Mouse (Mus musculus): Measurements from ENCODE around the gene Il15ra.

- no peak for TF ChIP-seq CTCF (IDR thresholded peaks at IDR 0.05; ENCODE audit: control insufficient read depth, insufficient read depth, insufficient read length)
- no peak for TF ChIP-seq MAX (IDR thresholded peaks at IDR 0.05)
- TF ChIP-seq USF1 (IDR thresholded peaks at IDR 0.05; ENCODE audit: low read depth): no peak
- no peak for TF ChIP-seq CEBPB (IDR thresholded peaks at IDR 0.05; ENCODE audit: low read depth)
- TF ChIP-seq MYOG (IDR thresholded peaks at IDR 0.05; ENCODE audit: control insufficient read depth, extremely low read depth, insufficient read length): no peak
Measured at GRCm38 (mm10) chr2:11776415-11776814, 71.3 kb downstream of the Il15ra start.
